Mouse (Mus musculus) thymus, postnatal 14 days (tissue): ENCODE measurements around the gene Lins1.
A peak's percentile ranks its signal among the peaks of the same experiment; 100 is the strongest.

ENCODE experiments used
- DNase-seq: peaks from one replicate; pipeline ENCODE4 v3.0.0; 2021

Lins1 gene

GRCm38 (mm10) chr7:66689620-66690360, at the start of gene Lins1:
Lins1 (plus strand) TSS chr7:66689889.
- peak; percentile 99 for DNase-seq

- no peak for DNase-seq
These were observed 44.0 kb upstream of the Lins1 start for GRCm38 (mm10) chr7:66645736-66646135.

GRCm38 (mm10) chr7:66649181-66649580, 40.5 kb upstream of the Lins1 start:
- DNase-seq, result no peak

- no peak for DNase-seq
These were observed 38.8 kb upstream of the Lins1 start for GRCm38 (mm10) chr7:66650883-66651282.

- DNase-seq, result peak; percentile 48
These were observed 37.5 kb upstream of the Lins1 start for GRCm38 (mm10) chr7:66652216-66652615.

GRCm38 (mm10) chr7:66653596-66653995, 36.1 kb upstream of the Lins1 start:
- no peak for DNase-seq

GRCm38 (mm10) chr7:66655471-66655870, 34.2 kb upstream of the Lins1 start:
- no peak for DNase-seq

GRCm38 (mm10) chr7:66660291-66660690, 29.4 kb upstream of the Lins1 start:
- no peak for DNase-seq

GRCm38 (mm10) chr7:66660972-66661371, 28.7 kb upstream of the Lins1 start:
- no peak for DNase-seq

- peak; percentile 67 for DNase-seq
These were observed 28.1 kb upstream of the Lins1 start for GRCm38 (mm10) chr7:66661572-66661971.

- no peak for DNase-seq
These were observed 26.1 kb upstream of the Lins1 start for GRCm38 (mm10) chr7:66663548-66663947.

- DNase-seq, result no peak
These were observed 22.6 kb upstream of the Lins1 start for GRCm38 (mm10) chr7:66667064-66667463.

GRCm38 (mm10) chr7:66675800-66676199, 13.9 kb upstream of the Lins1 start:
- DNase-seq, result no peak

GRCm38 (mm10) chr7:66682119-66682863, 7.4 kb upstream of the Lins1 start:
- DNase-seq, result no peak

- no peak for DNase-seq
These were observed 968 bp upstream of the Lins1 start for GRCm38 (mm10) chr7:66688721-66689120.

GRCm38 (mm10) chr7:66689294-66689619, 432 bp upstream of the Lins1 start, which contains the start of gene Asb7:
Asb7 (minus strand) TSS chr7:66689596.
- DNase-seq, result no peak

GRCm38 (mm10) chr7:66694467-66694866, 4.8 kb downstream of the Lins1 start:
- DNase-seq, result no peak

GRCm38 (mm10) chr7:66702721-66703120, 13.0 kb downstream of the Lins1 start:
- DNase-seq, result no peak

GRCm38 (mm10) chr7:66704631-66705030, 14.9 kb downstream of the Lins1 start:
- no peak for DNase-seq

GRCm38 (mm10) chr7:66711166-66711565, 21.5 kb downstream of the Lins1 start:
- no peak for DNase-seq

- no peak for DNase-seq
These were observed 34.8 kb downstream of the Lins1 start for GRCm38 (mm10) chr7:66724514-66724913.

GRCm38 (mm10) chr7:66724954-66725353, 35.3 kb downstream of the Lins1 start:
- DNase-seq, result no peak

- DNase-seq, result no peak
These were observed 38.4 kb downstream of the Lins1 start for GRCm38 (mm10) chr7:66728072-66728471.

GRCm38 (mm10) chr7:66729232-66729631, 39.5 kb downstream of the Lins1 start:
- no peak for DNase-seq
